Mouse (Mus musculus) stomach, embryonic 16.5 days (tissue): ENCODE measurements around the gene Ankrd13b. TPM values are rescaled to one million over a fixed set of nuclear protein-coding genes. Genes with fewer than 3 reads are reported as not detected.

Experiments
- ATAC-seq: fragments of 200-750 bp; cut with Nextera tagmentation; 2 replicates; pipeline ENCODE4 v1.8.0; 2017; ENCODE audit warnings: moderate number of reproducible peaks, moderate TSS enrichment; ENCODE audit not compliant: insufficient read depth, low FRiP score
- H3K27ac ChIP-seq: fragments of 300-500 bp; sonication (generic); 2 replicates; pipeline ENCODE4 v1.5.1; 2014; ENCODE audit warnings: low read length
- H3K27me3 ChIP-seq: fragments of 300-500 bp; sonication (generic); 2 replicates; pipeline ENCODE4 v1.6.1; 2014; ENCODE audit warnings: low read length, control low read depth, mixed read lengths; ENCODE audit not compliant: control insufficient read depth, insufficient read depth
- H3K36me3 ChIP-seq: fragments of 300-500 bp; sonication (generic); 2 replicates; pipeline ENCODE4 v1.6.1; 2014; ENCODE audit warnings: low read length; ENCODE audit not compliant: control insufficient read depth, insufficient read depth
- H3K4me1 ChIP-seq: fragments of 300-500 bp; sonication (generic); 2 replicates; pipeline ENCODE4 v1.6.1; 2014; ENCODE audit warnings: low read length, control low read depth, mixed read lengths; ENCODE audit not compliant: control insufficient read depth, insufficient read depth
- H3K4me2 ChIP-seq: fragments of 300-500 bp; sonication (generic); 2 replicates; pipeline ENCODE4 v1.6.1; 2014; ENCODE audit warnings: low read depth, low read length, mixed read lengths
- H3K4me3 ChIP-seq: fragments of 300-500 bp; sonication (generic); replicated peaks from 2 replicates; pipeline ENCODE4 v1.5.1; 2014; ENCODE audit warnings: mild to moderate bottlenecking, low read length
- H3K9ac ChIP-seq: fragments of 300-500 bp; sonication (generic); 2 replicates; pipeline ENCODE4 v1.6.1; 2014; ENCODE audit warnings: low read length
- H3K9me3 ChIP-seq: fragments of 300-500 bp; sonication (generic); replicated peaks from 2 replicates; pipeline ENCODE4 v1.6.1; 2016; ENCODE audit warnings: low read length, control low read depth; ENCODE audit not compliant: control insufficient read depth
- WGBS: fragments of 180-500 bp; shearing (Covaris S2); extraction: QIAGEN DNeasy Blood & Tissue Kit; methylation state at CpG from one replicate; pipeline ENCODE4 v1.1.7; 2014; 5-methylcytosine and 5-hydroxymethylcytosine counted together
- polyA plus RNA-seq: library from polyadenylated mRNA; unstranded; fragments of >200 nt; fragmentation: Nextera tagmentation; extraction: Ambion mirVana; gene quantifications from 2 replicates; pipeline ENCODE4 v1.2.1, GENCODE M21; 2015

Ankrd13b gene
- polyA plus RNA-seq, 1 experiment from 2014 or later, result 2.8 TPM

DNA sequence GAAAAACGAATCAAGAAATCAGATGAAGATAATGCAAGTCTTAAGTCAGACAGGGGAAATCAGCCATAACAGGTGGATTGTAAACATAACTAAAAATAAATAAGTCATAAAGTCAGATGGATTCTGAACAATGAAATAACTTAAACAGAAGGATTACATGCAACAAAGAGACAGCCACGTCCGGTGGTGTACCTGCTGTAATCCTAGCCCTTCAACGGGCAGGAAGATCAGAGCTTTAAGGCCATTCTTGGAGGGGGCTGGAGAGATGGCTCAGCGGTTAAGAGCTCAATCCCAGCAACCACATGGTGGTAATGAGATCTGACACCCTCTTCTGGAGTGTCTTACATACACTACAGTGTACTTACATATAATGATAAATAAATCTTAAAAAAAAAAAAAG is 21.9 kb upstream of the Ankrd13b start:
- WGBS, result 65% methylated on average over 5 of the region's 5 CpGs
- H3K9me3 ChIP-seq, result no peaks in the 10 kb centered on the region
- H3K4me1 ChIP-seq, result peaks cover 36% of the 10 kb centered on the region
- H3K27ac ChIP-seq, result no peak overlapping the region
- ATAC-seq, result no peak
- H3K36me3 ChIP-seq, result peaks cover 10% of the 10 kb centered on the region; the same call in 1 of the 2 replicates
- H3K27me3 ChIP-seq, result peaks cover 5% of the 10 kb centered on the region; the same call in 1 of the 2 replicates
- no peak overlapping the region for H3K4me3 ChIP-seq
- H3K4me2 ChIP-seq, result no peak overlapping the region
- H3K9ac ChIP-seq, result no peak overlapping the region

DNA sequence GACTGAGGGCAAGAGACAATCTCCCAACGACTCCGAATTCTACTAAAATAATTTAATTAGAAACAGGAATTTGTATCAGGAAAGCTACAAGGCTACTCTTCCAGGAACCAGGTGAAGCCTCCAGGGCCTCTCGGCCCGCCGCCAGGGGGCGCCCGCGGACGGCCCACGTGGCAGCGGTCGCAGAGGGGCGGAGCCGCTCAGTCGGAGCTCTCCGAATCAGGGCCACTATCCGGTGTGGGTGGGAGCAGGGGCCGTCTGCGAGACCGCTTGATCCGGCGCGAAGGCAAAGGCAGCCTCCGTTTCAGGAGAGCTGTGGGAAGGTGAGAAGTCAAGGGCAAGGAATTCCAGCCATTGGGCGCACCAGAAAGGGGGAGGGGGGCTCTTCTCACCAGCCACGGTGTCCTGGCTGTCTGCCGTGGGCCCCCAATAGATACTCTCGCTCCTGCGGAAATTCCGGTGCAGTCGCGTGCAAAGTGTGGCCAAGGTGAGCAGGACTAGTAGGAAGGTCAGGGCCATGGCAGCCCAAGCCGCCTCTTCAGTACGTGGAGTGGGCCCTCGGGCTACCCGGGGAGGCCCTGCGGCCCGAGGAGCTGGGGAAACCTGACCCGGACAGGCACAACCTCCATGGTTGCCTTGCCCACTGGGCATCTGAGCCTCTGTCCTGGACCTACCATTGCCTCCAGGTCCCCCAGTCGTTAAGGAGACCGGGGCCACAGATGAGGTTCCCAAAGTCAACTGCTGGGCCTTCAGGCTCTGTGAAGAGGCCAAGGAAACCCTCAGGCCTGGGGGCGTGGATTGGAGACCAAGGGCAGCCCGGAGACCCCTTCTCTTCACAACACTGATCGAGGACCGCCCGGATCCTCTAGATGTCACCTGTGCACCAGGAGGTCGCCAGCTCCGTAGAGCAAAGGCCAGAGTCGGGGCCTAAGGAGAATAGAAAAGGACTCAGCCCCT is 18.9 kb upstream of the Ankrd13b start:
- no peaks in the 10 kb centered on the region for H3K9me3 ChIP-seq
- peak; percentile 52; the same call in 1 of the 2 replicates for ATAC-seq
- peak overlapping the region; percentile 33 for H3K4me3 ChIP-seq
- 20% methylated on average over 49 of the region's 49 CpGs for WGBS
- no peak overlapping the region for H3K27ac ChIP-seq
- H3K9ac ChIP-seq, result peak overlapping the region; percentile 66
- H3K4me1 ChIP-seq, result peaks cover 13% of the 10 kb centered on the region
- no peaks in the 10 kb centered on the region for H3K27me3 ChIP-seq
- H3K36me3 ChIP-seq, result peaks cover 32% of the 10 kb centered on the region
- peak overlapping the region; percentile 60 for H3K4me2 ChIP-seq

DNA sequence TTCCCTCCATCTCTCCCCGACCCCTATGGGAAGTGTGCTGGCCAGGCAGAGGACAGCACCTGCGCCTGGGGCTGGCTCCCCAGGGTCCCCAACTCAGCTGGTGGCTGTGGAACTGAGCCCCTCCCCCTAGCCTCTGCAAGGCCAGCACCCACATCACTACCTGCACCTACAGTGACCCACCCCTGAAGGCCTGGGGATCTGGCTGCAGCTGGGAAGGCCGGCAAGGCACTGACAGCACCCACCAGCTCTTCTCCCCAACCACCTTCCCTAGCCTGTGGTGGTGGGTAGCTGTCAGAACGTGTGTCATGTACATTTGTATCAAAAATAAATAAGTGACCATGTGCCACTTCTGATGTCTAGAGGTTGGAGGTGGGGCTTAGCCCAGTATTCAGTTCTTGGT is 17.9 kb upstream of the Ankrd13b start:
- no peak for ATAC-seq
- Histone ChIP-seq H3K9ac (no peak overlapping the region), H3K4me2 (no peak overlapping the region), H3K4me3 (no peak overlapping the region), H3K27me3 (no peaks in the 10 kb centered on the region), H3K36me3 (peaks cover 32% of the 10 kb centered on the region), H3K9me3 (no peaks in the 10 kb centered on the region), H3K4me1 (peaks cover 12% of the 10 kb centered on the region), H3K27ac (no peak overlapping the region)
- 66% methylated on average over 4 of the region's 4 CpGs for WGBS

DNA sequence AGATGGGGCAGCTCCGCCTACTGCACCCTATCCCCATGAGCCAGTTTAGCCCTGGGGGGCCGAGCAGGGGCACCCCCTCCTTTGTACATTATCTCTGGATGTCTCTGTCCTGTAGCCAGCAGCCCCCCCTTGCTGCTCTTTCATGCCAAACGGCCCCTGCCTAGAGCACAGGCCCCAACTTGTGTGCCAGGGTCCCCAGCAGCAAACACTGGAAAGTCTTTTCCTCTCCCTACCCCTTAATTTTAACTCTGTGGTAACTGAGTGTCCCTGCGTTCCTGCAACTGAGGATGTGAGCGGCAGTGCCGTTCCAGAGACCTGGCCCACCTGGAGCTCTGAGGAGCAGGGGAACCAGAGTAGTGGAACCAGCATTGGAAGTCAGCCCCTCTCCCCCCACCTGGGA is 17.5 kb upstream of the Ankrd13b start:
- no peak for ATAC-seq
- Histone ChIP-seq H3K27me3 (no peaks in the 10 kb centered on the region), H3K36me3 (peaks cover 32% of the 10 kb centered on the region), H3K9me3 (no peaks in the 10 kb centered on the region), H3K9ac (0 out of 2 replicates have a peak overlapping the region, but pooled peaks have one; percentile 5), H3K4me3 (no peak overlapping the region), H3K27ac (no peak overlapping the region), H3K4me2 (no peak overlapping the region), H3K4me1 (peaks cover 9% of the 10 kb centered on the region)
- 77% methylated on average over 6 of the region's 6 CpGs for WGBS

DNA sequence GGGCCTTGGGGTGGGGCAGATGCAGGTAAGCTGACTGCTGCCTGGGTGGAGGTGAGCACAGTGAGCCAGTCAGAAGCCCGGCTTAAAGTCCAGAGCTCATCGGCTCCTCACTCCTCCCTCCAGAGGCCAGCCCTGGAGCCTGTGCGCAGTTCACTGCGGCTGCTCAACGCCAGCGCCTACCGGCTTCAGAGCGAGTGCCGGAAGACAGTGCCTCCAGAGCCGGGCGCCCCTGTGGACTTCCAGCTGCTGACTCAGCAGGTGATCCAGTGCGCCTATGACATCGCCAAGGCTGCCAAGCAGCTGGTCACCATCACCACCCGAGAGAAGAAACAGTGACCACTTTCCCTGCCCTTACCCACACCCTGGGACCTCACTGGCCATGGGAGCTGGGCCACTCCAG is 16.8 kb upstream of the Ankrd13b start:
- no peak overlapping the region for H3K9ac ChIP-seq
- no peaks in the 10 kb centered on the region for H3K9me3 ChIP-seq
- H3K27ac ChIP-seq, result no peak overlapping the region
- peaks cover 8% of the 10 kb centered on the region for H3K4me1 ChIP-seq
- peaks cover 32% of the 10 kb centered on the region for H3K36me3 ChIP-seq
- WGBS, result 79% methylated on average over 14 of the region's 14 CpGs
- H3K4me3 ChIP-seq, result no peak overlapping the region
- H3K27me3 ChIP-seq, result no peaks in the 10 kb centered on the region
- no peak overlapping the region for H3K4me2 ChIP-seq
- ATAC-seq, result no peak

DNA sequence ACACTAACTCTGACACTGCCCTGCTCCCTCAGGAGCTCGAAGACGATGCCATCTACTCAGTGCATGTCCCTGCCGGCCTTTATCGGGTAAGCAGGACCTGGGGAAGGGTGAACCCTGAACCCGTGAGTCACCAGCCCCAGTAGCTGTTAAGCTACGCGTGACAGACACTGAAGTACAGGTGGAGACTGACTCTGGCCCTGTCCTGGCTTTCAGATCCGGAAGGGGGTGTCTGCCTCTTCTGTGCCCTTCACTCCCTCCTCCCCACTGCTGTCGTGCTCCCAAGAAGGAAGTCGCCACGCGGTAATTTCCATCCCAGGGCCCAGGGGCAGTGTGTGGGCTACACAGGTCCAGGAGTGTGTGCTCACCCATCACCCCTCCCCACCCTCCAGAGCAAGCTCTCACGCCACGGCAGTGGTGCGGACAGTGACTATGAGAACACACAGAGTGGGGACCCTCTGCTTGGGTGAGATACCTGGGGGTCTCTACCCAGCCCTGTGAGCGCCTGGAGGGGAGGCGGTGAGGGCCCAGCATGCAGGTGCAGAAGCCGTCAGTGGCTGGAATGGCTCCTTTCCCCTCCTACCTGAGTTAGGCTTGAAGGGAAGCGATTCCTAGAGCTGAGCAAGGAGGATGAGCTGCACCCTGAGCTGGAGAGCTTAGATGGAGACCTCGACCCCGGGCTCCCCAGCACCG is 16.0 kb upstream of the Ankrd13b start:
- no peak for ATAC-seq
- Histone ChIP-seq H3K27me3 (no peaks in the 10 kb centered on the region), H3K27ac (no peak overlapping the region), H3K9ac (no peak overlapping the region), H3K4me2 (no peak overlapping the region), H3K4me1 (peaks cover 10% of the 10 kb centered on the region), H3K36me3 (peaks cover 39% of the 10 kb centered on the region), H3K4me3 (no peak overlapping the region), H3K9me3 (no peaks in the 10 kb centered on the region)
- WGBS, result 83% methylated on average over 22 of the region's 22 CpGs

DNA sequence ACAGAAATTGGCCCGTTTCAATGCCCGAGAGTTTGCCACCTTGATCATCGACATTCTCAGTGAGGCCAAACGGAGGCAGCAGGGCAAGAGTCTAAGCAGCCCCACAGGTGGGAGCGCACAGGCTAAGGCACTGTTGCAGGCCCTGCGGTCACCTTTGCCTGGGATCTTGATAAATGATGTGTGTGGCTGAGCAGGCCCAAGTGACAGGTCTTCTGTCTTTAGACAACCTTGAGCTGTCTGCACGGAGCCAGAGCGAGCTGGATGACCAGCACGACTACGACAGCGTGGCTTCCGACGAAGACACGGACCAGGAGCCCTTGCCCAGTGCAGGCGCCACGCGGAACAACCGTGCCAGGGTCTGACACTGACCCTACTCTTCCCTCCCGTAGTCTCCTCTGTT is 14.9 kb upstream of the Ankrd13b start:
- ATAC-seq, result no peak
- no peak overlapping the region for H3K4me3 ChIP-seq
- no peak overlapping the region for H3K4me2 ChIP-seq
- no peak overlapping the region for H3K9ac ChIP-seq
- peaks cover 10% of the 10 kb centered on the region for H3K4me1 ChIP-seq
- peaks cover 38% of the 10 kb centered on the region for H3K36me3 ChIP-seq
- H3K9me3 ChIP-seq, result no peaks in the 10 kb centered on the region
- 90% methylated on average over 19 of the region's 19 CpGs for WGBS
- H3K27ac ChIP-seq, result no peak overlapping the region
- H3K27me3 ChIP-seq, result no peaks in the 10 kb centered on the region

DNA sequence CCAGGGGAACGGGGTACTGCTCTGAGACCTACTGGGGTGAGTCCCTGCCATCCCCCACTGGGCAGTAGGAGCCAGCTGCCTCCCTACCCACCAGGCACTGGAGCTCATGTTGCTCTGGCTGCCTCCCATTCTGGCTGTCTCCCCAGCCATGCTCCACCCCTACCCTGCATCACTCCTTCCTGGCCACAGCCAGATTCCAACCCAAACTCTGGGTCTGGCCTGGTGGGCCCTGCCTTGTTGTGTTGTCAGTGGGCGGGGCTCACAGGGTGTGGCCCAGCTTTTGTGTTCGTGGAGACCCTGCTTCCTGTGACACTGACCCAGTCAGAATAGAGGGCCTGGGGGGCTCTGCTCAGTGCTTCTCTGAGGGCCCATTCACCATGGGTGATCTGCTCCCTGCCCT is 14.0 kb upstream of the Ankrd13b start:
- peak; percentile 9; the same call in 1 of the 2 replicates for ATAC-seq
- H3K36me3 ChIP-seq, result peaks cover 39% of the 10 kb centered on the region
- H3K4me2 ChIP-seq, result no peak overlapping the region
- H3K4me1 ChIP-seq, result peaks cover 12% of the 10 kb centered on the region
- H3K27ac ChIP-seq, result peak overlapping the region; percentile 55; the same call in 1 of the 2 replicates
- WGBS, result 57% methylated on average over 3 of the region's 3 CpGs
- 0 out of 2 replicates have a peak overlapping the region, but pooled peaks have one; percentile 19 for H3K9ac ChIP-seq
- no peaks in the 10 kb centered on the region for H3K9me3 ChIP-seq
- no peaks in the 10 kb centered on the region for H3K27me3 ChIP-seq
- no peak overlapping the region for H3K4me3 ChIP-seq

DNA sequence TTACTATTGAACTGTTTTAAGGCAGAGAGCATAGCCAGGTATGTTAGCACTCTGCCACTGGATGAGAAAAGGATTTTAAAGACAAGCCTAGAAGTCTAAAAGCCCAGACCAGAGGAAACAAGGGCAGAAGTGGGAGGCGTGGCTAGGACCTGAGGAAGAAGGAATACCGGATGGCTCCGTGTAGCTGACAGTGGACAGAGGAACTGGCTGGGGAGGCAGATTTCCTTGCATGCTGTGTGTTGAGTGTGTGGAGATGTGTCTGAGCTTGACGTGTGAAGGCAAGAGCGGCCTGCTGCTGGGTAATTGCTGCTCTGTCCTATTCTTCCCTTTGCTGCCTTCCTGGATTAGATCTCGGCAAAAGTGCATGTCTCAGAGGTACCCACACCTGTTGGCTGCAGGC is 13.0 kb upstream of the Ankrd13b start:
- H3K27ac ChIP-seq, result peak overlapping the region; percentile 34; the same call in 1 of the 2 replicates
- H3K27me3 ChIP-seq, result no peaks in the 10 kb centered on the region
- peaks cover 17% of the 10 kb centered on the region for H3K4me1 ChIP-seq
- no peak overlapping the region for H3K9ac ChIP-seq
- WGBS, result 75% methylated on average over 6 of the region's 6 CpGs
- H3K36me3 ChIP-seq, result peaks cover 39% of the 10 kb centered on the region
- no peak overlapping the region for H3K4me3 ChIP-seq
- H3K9me3 ChIP-seq, result no peaks in the 10 kb centered on the region
- no peak overlapping the region for H3K4me2 ChIP-seq
- ATAC-seq, result no peak
